Mouse (Mus musculus): ENCODE measurements around the gene Serp1. TPM values are rescaled to one million over a fixed set of nuclear protein-coding genes. Genes with fewer than 3 reads are reported as not detected.

The Serp1 gene
- polyA plus RNA-seq (2016; fragmentation: Nextera tagmentation; extraction: Ambion mirVana) = 123 and 134 TPM in 2 replicates

GRCm38 (mm10) chr3:58525652-58526407 is at the start of gene Serp1, which contains the start of gene Eif2a:
TSS of gene Serp1 (minus strand) at chr3:58525892.
TSS of gene Eif2a (plus strand) at chr3:58525821.
- peaks cover 13% of the 10 kb centered on the region for H3K36me3 ChIP-seq
- peaks cover 18% of the 10 kb centered on the region for H3K4me1 ChIP-seq
- H3K4me3 ChIP-seq = peak within 1 kb of the TSS; percentile 94
- H3K27ac ChIP-seq = peak within 1 kb of the TSS; percentile 95
- H3K9ac ChIP-seq = peak within 1 kb of the TSS; percentile 93
- H3K4me2 ChIP-seq (replicated peaks) = peak within 1 kb of the TSS; percentile 76
- H3K27me3 ChIP-seq = no peaks in the 10 kb centered on the region
- H3K9me3 ChIP-seq (replicated peaks) = no peaks in the 10 kb centered on the region
- WGBS = under 1% methylated on average over 56 of the region's 57 CpGs
- ATAC-seq (ENCODE audit: low FRiP score) = peak; percentile 99

GRCm38 (mm10) chr3:58570821-58571220 is 45.1 kb upstream of the Serp1 start:
- Histone ChIP-seq H3K4me1 (no peaks in the 10 kb centered on the region), H3K27ac (no peak overlapping the region), H3K9ac (no peak overlapping the region), H3K9me3 (replicated peaks) (no peaks in the 10 kb centered on the region), H3K27me3 (no peaks in the 10 kb centered on the region), H3K36me3 (no peaks in the 10 kb centered on the region), H3K4me2 (replicated peaks) (no peak overlapping the region), H3K4me3 (no peak overlapping the region)
- ATAC-seq (ENCODE audit: low FRiP score) = no peak
- WGBS = 90% methylated on average over 3 of the region's 3 CpGs

- Histone ChIP-seq H3K27ac (no peak overlapping the region), H3K4me3 (no peak overlapping the region), H3K27me3 (no peaks in the 10 kb centered on the region), H3K4me1 (no peaks in the 10 kb centered on the region), H3K4me2 (replicated peaks) (no peak overlapping the region), H3K36me3 (peaks cover 17% of the 10 kb centered on the region), H3K9ac (no peak overlapping the region), H3K9me3 (replicated peaks) (no peaks in the 10 kb centered on the region)
- WGBS = 27% methylated on average over 2 of the region's 2 CpGs
- no peak for ATAC-seq (ENCODE audit: low FRiP score)
These were observed 35.7 kb upstream of the Serp1 start for GRCm38 (mm10) chr3:58561437-58561836.

GRCm38 (mm10) chr3:58559887-58560286 is 34.2 kb upstream of the Serp1 start:
- Histone ChIP-seq H3K9ac (no peak overlapping the region), H3K27ac (no peak overlapping the region), H3K36me3 (peaks cover 32% of the 10 kb centered on the region), H3K4me1 (no peaks in the 10 kb centered on the region), H3K9me3 (replicated peaks) (no peaks in the 10 kb centered on the region), H3K4me3 (no peak overlapping the region), H3K4me2 (replicated peaks) (no peak overlapping the region), H3K27me3 (no peaks in the 10 kb centered on the region)
- no peak for ATAC-seq (ENCODE audit: low FRiP score)
- WGBS = 43% methylated on average over 2 of the region's 2 CpGs

GRCm38 (mm10) chr3:58556649-58557048 is 31.0 kb upstream of the Serp1 start:
- Histone ChIP-seq H3K36me3 (peaks cover 57% of the 10 kb centered on the region), H3K4me1 (no peaks in the 10 kb centered on the region), H3K27me3 (no peaks in the 10 kb centered on the region), H3K9ac (no peak overlapping the region), H3K4me2 (replicated peaks) (no peak overlapping the region), H3K27ac (no peak overlapping the region), H3K4me3 (no peak overlapping the region), H3K9me3 (replicated peaks) (no peaks in the 10 kb centered on the region)
- no peak for ATAC-seq (ENCODE audit: low FRiP score)
- 84% methylated on average over 7 of the region's 7 CpGs for WGBS

GRCm38 (mm10) chr3:58552001-58552811 is 26.5 kb upstream of the Serp1 start:
- no peak overlapping the region for H3K4me3 ChIP-seq
- H3K4me2 ChIP-seq (replicated peaks) = no peak overlapping the region
- H3K4me1 ChIP-seq = no peaks in the 10 kb centered on the region
- WGBS = 79% methylated on average over 1 of the region's 1 CpGs
- ATAC-seq (ENCODE audit: low FRiP score) = no peak
- no peaks in the 10 kb centered on the region for H3K9me3 ChIP-seq (replicated peaks)
- no peak overlapping the region for H3K27ac ChIP-seq
- H3K9ac ChIP-seq = no peak overlapping the region
- peaks cover 69% of the 10 kb centered on the region for H3K36me3 ChIP-seq
- H3K27me3 ChIP-seq = no peaks in the 10 kb centered on the region

- Histone ChIP-seq H3K27ac (no peak overlapping the region), H3K9ac (no peak overlapping the region), H3K4me3 (no peak overlapping the region), H3K36me3 (peaks cover 44% of the 10 kb centered on the region), H3K9me3 (replicated peaks) (no peaks in the 10 kb centered on the region), H3K27me3 (no peaks in the 10 kb centered on the region), H3K4me2 (replicated peaks) (no peak overlapping the region), H3K4me1 (no peaks in the 10 kb centered on the region)
- whole genome bisulfite sequencing = 95% methylated on average over 3 of the region's 3 CpGs
- no peak for ATAC-seq (ENCODE audit: low FRiP score)
These were observed 10.9 kb upstream of the Serp1 start for GRCm38 (mm10) chr3:58536573-58536972.

GRCm38 (mm10) chr3:58526408-58526737 is 681 bp upstream of the Serp1 start:
- Histone ChIP-seq H3K27ac (peak overlapping the region; percentile 95; the same call in 1 of the 2 replicates), H3K9me3 (replicated peaks) (no peaks in the 10 kb centered on the region), H3K27me3 (no peaks in the 10 kb centered on the region), H3K4me3 (peak overlapping the region; percentile 94), H3K4me2 (replicated peaks) (peak overlapping the region; percentile 76), H3K36me3 (peaks cover 14% of the 10 kb centered on the region), H3K9ac (peak overlapping the region; percentile 93; the same call in 1 of the 2 replicates), H3K4me1 (peaks cover 18% of the 10 kb centered on the region)
- WGBS = 8% methylated on average over 4 of the region's 4 CpGs
- no peak for ATAC-seq (ENCODE audit: low FRiP score)

- Histone ChIP-seq H3K4me2 (replicated peaks) (peak overlapping the region; percentile 76), H3K4me1 (peaks cover 18% of the 10 kb centered on the region), H3K9me3 (replicated peaks) (no peaks in the 10 kb centered on the region), H3K27ac (peak overlapping the region; percentile 95), H3K36me3 (peaks cover 18% of the 10 kb centered on the region), H3K4me3 (peak overlapping the region; percentile 94), H3K9ac (peak overlapping the region; percentile 93), H3K27me3 (no peaks in the 10 kb centered on the region)
- ATAC-seq (ENCODE audit: low FRiP score) = peak; percentile 73
- WGBS = under 1% methylated on average over 40 of the region's 40 CpGs
These were observed 526 bp downstream of the Serp1 start for GRCm38 (mm10) chr3:58525166-58525565.

GRCm38 (mm10) chr3:58524246-58524645 is 1.4 kb downstream of the Serp1 start:
- Histone ChIP-seq H3K27me3 (no peaks in the 10 kb centered on the region), H3K4me2 (replicated peaks) (peak overlapping the region; percentile 76), H3K27ac (no peak overlapping the region), H3K4me3 (peak overlapping the region; percentile 94), H3K4me1 (peaks cover 18% of the 10 kb centered on the region), H3K9ac (peak overlapping the region; percentile 93; the same call in 1 of the 2 replicates), H3K36me3 (peaks cover 19% of the 10 kb centered on the region), H3K9me3 (replicated peaks) (no peaks in the 10 kb centered on the region)
- WGBS = 69% methylated on average over 4 of the region's 4 CpGs
- ATAC-seq (ENCODE audit: low FRiP score) = no peak

GRCm38 (mm10) chr3:58523386-58523785 is 2.3 kb downstream of the Serp1 start:
- 95% methylated on average over 3 of the region's 3 CpGs for WGBS
- peaks cover 18% of the 10 kb centered on the region for H3K4me1 ChIP-seq
- H3K27ac ChIP-seq = no peak overlapping the region
- H3K36me3 ChIP-seq = peaks cover 19% of the 10 kb centered on the region
- ATAC-seq (ENCODE audit: low FRiP score) = no peak
- H3K27me3 ChIP-seq = no peaks in the 10 kb centered on the region
- H3K9me3 ChIP-seq (replicated peaks) = no peaks in the 10 kb centered on the region
- H3K4me3 ChIP-seq = no peak overlapping the region
- H3K4me2 ChIP-seq (replicated peaks) = no peak overlapping the region
- H3K9ac ChIP-seq = no peak overlapping the region

- Histone ChIP-seq H3K4me2 (replicated peaks) (no peak overlapping the region), H3K4me3 (no peak overlapping the region), H3K4me1 (peaks cover 11% of the 10 kb centered on the region), H3K9ac (no peak overlapping the region), H3K27ac (no peak overlapping the region), H3K36me3 (peaks cover 19% of the 10 kb centered on the region), H3K9me3 (replicated peaks) (no peaks in the 10 kb centered on the region), H3K27me3 (no peaks in the 10 kb centered on the region)
- 93% methylated on average over 2 of the region's 2 CpGs for whole genome bisulfite sequencing
- no peak for ATAC-seq (ENCODE audit: low FRiP score)
These were observed 4.3 kb downstream of the Serp1 start for GRCm38 (mm10) chr3:58521361-58521760.
